Mouse (Mus musculus) urinary bladder, postnatal 4 days (tissue): ENCODE data around the gene Tgm2.

Experiments
- DNase-seq, 2 experiments: peaks; one replicate each; pipeline ENCODE4 v3.0.0; 2021 to 2022; ENCODE audit warnings: low spot score in 2 of 2

Gene Tgm2

DNA sequence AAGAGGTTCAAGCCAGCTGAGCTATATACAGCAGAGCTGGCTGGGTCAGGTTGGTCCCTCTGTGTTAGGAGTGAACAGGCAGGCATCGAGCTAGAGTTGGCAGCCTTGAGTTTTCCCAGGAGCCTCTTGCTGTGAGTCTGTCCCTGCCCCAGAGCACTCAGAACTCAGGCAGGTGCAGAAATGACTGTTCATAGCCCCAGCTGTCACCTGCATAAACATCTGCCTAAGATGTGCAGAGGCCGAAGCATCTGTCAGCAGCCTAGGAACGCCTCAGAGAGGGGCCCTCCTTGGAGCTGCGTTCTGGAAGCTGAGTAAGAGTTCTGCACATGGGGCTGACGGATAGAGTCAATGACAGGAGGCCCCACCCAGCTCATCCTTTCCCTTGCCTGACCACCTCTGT, 31.3 kb downstream of the Tgm2 start:
- no peak for DNase-seq

DNA sequence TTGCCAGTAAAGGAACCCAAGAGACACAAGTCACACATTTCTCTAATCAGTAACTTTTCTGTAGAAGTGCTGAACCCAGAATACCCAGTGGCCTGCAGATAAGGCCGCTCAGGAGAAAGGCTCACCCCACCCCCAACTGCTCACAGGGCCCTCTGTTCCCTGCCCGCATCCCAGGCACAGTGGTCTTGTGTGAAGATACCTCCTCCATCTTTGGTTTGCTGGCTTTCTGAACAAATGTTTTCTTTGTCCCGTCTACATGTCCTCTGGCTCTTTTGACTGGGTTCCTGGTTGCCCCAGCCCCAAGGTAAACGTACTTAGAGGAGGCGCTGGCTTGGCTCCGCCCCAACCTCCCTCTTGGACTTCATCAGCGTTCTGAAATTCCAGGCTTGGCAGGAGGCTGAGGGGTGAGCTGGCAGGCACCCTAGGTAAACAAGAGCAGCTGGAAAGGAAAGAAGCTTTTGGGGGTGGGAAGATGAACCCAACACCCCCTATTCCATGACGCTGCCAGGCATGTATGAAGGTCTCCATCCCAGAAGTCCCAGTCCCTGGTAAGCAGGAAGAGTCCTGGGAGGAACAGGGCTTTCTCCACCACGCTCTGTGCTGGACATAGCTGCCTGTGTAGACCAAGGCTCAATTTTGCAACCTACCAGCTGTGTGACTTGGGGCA, 32.5 kb downstream of the Tgm2 start:
- DNase-seq, result peak; percentile 73 to 76

GRCm38 (mm10) chr2:158109516-158109915, 36.7 kb downstream of the Tgm2 start:
- no peak for DNase-seq

- DNase-seq, result no peak
Measured at GRCm38 (mm10) chr2:158106947-158107587, 39.2 kb downstream of the Tgm2 start.

GRCm38 (mm10) chr2:158105605-158106004, 40.6 kb downstream of the Tgm2 start:
- DNase-seq, result no peak

DNA sequence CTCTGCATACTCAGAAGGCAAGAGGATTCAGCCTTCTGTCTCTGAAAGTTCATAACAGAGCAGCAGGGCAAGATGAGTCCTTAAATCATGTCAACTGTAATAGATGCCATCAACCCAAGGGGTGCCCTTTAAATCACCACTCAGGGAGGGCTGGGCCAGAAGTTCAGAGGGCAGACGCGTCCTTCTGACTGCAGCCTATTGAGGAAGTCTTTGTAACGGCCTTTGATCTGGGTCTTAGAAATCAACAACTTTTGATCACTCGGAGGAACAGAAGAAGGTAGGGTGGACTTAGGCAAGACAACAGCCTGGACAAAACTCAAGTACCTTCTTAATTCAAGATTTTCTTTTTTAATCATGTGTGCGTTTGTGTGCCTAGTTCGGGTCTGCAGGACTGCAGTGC, 41.3 kb downstream of the Tgm2 start:
- no peak for DNase-seq

DNA sequence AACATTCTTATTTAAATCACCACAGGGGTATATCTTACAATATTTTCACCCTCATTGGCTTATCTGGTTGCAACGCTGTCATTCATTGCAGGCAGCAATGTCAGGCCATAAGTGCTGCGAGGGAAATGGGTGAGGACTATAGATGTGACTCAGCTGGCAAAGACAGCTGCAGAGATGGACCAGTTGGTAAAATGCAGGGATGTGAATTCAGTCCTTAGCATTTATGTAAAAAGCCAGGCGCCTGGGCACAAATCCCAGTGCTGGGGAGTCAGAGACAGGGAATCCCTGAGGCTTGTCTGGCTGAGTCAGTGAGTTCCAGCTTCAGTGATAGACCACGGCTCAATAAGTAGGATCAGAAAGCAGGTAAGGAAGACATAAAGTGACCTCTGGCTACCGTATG, 44.5 kb downstream of the Tgm2 start:
- DNase-seq, result no peak

GRCm38 (mm10) chr2:158099537-158099936, 46.7 kb downstream of the Tgm2 start:
- no peak for DNase-seq

- no peak for DNase-seq
Measured at GRCm38 (mm10) chr2:158098730-158099129, 47.5 kb downstream of the Tgm2 start.

DNA sequence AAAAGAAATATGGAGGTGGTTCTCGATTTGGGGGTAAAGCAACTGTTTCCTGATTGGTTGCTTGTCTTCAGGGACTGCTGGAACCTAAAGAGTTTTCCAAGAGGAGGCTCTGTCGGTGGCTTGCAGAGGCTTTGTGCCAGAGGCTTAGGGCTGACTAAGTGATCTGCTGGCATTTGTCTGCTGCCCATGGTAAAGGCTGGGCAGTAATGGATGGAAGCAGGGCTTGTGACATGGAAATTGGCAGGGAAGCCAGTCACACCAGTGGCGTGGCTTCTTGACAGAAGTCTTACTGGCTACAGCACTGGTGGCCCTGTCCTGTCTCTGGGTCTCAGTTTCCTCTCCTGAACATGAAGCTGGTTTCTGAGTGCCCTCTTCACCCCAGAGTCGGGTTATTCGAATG, 49.2 kb downstream of the Tgm2 start:
- no peak for DNase-seq

- no peak for DNase-seq
Measured at GRCm38 (mm10) chr2:158094846-158095245, 51.4 kb downstream of the Tgm2 start.

GRCm38 (mm10) chr2:158094300-158094699, 51.9 kb downstream of the Tgm2 start:
- no peak for DNase-seq

- no peak for DNase-seq
Measured at GRCm38 (mm10) chr2:158093345-158093744, 52.9 kb downstream of the Tgm2 start.

- no peak for DNase-seq
Measured at GRCm38 (mm10) chr2:158090096-158090495, 56.1 kb downstream of the Tgm2 start.

GRCm38 (mm10) chr2:158084486-158084885, 61.8 kb downstream of the Tgm2 start:
- no peak for DNase-seq

DNA sequence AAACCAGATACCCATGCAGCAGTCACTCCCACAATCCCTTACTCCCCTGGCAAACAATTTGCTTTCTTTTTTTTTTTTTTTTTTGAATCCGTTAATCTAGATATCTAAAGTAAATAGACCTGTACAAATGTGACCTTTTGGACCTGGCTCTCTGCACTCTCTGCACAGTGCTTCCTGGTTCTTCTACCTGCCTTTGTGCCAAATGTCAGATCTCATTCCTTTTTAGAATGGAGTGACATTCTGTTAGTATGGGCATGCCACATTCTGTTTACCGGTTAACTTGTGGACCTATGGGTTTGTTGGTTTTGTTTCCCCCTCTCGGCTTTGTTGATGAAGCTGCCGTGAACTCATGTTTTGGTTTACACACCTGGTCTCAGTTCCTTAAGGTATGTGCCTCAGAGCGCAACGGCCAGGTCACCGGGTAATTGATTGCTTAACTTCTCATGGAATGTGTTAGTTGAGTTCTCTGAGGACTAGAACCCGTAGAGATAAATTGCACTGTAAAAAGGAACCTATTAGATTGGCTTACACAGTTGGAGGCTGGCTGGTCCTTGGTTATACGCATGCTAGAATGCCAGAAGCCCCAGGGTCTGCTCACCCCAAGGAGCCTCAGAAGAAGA, 65.5 kb downstream of the Tgm2 start:
- DNase-seq, result no peak

GRCm38 (mm10) chr2:158079843-158080395, 66.3 kb downstream of the Tgm2 start:
- no peak for DNase-seq

DNA sequence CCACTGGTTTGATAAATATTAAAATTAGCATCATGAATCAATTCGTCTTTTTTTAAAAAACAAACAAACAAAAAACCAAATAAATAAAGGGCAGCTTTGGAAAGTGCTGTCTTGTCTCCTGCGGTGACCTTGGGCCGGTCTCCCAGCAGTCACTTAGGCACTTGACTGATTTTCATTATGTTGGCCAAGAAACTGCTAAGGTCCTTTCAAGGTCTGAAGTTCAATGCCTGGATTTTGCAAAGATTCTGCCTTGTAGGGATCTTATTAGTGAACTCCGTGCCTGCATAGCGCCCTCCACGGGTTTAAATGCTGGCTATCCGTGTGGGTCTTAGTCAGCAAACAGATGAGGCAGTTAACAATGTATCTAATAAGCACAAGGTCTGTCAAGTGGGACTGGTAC, 67.3 kb downstream of the Tgm2 start:
- no peak for DNase-seq

- DNase-seq, result no peak
Measured at GRCm38 (mm10) chr2:158077981-158078380, 68.3 kb downstream of the Tgm2 start.

DNA sequence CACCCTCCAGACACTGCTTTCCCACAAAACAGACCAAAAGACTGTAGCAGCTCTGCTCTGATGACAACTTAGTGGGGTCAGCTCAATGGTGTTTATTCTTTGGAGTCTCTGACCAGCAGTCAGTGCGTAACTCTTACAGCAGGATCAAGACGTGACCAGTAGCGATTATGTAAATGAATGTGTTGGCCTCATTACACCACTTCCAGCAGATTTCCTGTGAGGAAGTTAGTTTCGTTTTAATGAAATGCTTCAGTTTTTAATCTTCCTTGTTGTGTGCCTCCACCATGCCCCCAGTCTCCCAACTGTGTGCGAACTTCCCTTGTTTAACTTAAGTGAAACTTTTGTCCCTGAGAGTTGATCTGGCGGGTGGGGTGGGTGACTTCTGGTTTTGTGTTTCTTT, 69.5 kb downstream of the Tgm2 start:
- no peak for DNase-seq

GRCm38 (mm10) chr2:158074835-158075234, 71.4 kb downstream of the Tgm2 start:
- no peak for DNase-seq

- DNase-seq, result no peak
Measured at GRCm38 (mm10) chr2:158071633-158071995, 74.6 kb downstream of the Tgm2 start.
